Mouse (Mus musculus): Measurements from ENCODE around the gene Lrg1.

DNA sequence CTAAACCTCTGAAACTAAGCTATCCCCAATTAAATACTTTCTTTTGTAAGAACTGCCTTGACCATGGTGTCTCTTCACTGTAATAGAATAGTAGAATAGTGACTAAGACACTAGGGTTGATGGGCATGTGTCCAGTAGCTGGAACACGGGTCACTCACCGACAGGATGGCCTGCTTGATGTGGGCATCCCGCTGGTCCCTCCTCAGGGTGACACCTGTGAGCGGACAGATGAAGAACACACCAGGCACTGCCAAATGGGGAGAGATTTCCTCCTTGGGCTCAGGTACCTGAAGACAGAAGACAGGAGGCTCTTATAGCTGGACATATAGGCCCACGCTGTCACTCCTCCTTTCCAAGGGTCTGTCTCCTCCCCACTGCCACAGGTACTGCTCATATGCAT lies 49.6 kb downstream of the Lrg1 start:
- TF ChIP-seq CTCF (IDR thresholded peaks at IDR 0.05; ENCODE audit: extremely low read depth, insufficient read depth, insufficient read length, insufficient replicate concordance) (no peak), POLR2A (IDR thresholded peaks at IDR 0.05; ENCODE audit: low read depth, low read length) (no peak)
